Mouse (Mus musculus) megakaryocyte progenitor cell, adult 5-6 weeks (primary cell): ENCODE data around the gene Olfml1. TPM values are rescaled to one million over a fixed set of nuclear protein-coding genes. Genes with fewer than 3 reads are reported as not detected.

Experiments
- total RNA-seq, 2 experiments: library from RNA; stranded (forward) in 1 of 2; stranded (reverse) in 1 of 2; fragments of 157-497, 149-512 nt in 1 of 2; fragments of 200-1000 nt in 1 of 2; gene quantifications; 2 replicates each; pipeline versions ENCODE4 v1.2.3 to v1.2.4; 2015 to 2017

Olfml1 gene
- total RNA-seq, 2 experiments from 2014 or later = not detected

Other genes starting within 250 kb of the Olfml1 start
- 0.05 TPM in 1 of 2 replicates, not detected in the other for gene Syt9, start 196.7 kb upstream of the Olfml1 start, total RNA-seq (2015)
- gene Syt9, start 196.7 kb upstream of the Olfml1 start, total RNA-seq (2017) = 0.07 TPM in 1 of 2 replicates, not detected in the other
- 4.8 and 5.0 TPM in 2 replicates for gene Ppfibp2, start 27.8 kb downstream of the Olfml1 start, total RNA-seq (2015)
- 3.3 and 4.7 TPM in 2 replicates for gene Ppfibp2, start 27.8 kb downstream of the Olfml1 start, total RNA-seq (2017)
- gene 5330417H12Rik, start 57.7 kb downstream of the Olfml1 start, total RNA-seq (2015) = not detected in 2 replicates
- gene 5330417H12Rik, start 57.7 kb downstream of the Olfml1 start, total RNA-seq (2017) = not detected in 2 replicates
- gene Cyb5r2, start 190.6 kb downstream of the Olfml1 start, total RNA-seq (2015) = not detected in 2 replicates
- gene Cyb5r2, start 190.6 kb downstream of the Olfml1 start, total RNA-seq (2017) = not detected in 2 replicates
- not detected in 2 replicates for gene Ovch2, start 233.8 kb downstream of the Olfml1 start, total RNA-seq (2015)
- gene Ovch2, start 233.8 kb downstream of the Olfml1 start, total RNA-seq (2017) = not detected in 2 replicates
- gene Olfr467, start 244.8 kb downstream of the Olfml1 start, total RNA-seq (2015) = not detected in 2 replicates
- not detected in 2 replicates for gene Olfr467, start 244.8 kb downstream of the Olfml1 start, total RNA-seq (2017)